Mouse (Mus musculus): Measurements from ENCODE around the gene Calr.

The Calr gene

GRCm38 (mm10) chr8:84814555-84815441, 31.9 kb downstream of the Calr start:
- peak overlapping the region; percentile 26; the same call in 1 of the 2 replicates for H3K4me3 ChIP-seq (replicated peaks; ENCODE audit: low read length)
- TF ChIP-seq POU5F1 (IDR thresholded peaks at IDR 0.05; ENCODE audit: borderline replicate concordance, low read length): no peak
- no peak for TF ChIP-seq CTCF (conservative IDR thresholded peaks at IDR 0.05; ENCODE audit: low read length)
- no peak for TF ChIP-seq NANOG (IDR thresholded peaks at IDR 0.05; ENCODE audit: borderline replicate concordance, low read length)
- H3K9me3 ChIP-seq (ENCODE audit: low read length): no peaks in the 10 kb centered on the region
- H3K4me1 ChIP-seq (replicated peaks; ENCODE audit: low read depth, low read length): peaks cover 30% of the 10 kb centered on the region
- peaks cover 35% of the 10 kb centered on the region for H3K27me3 ChIP-seq (ENCODE audit: insufficient read depth, low read length)
- H3K36me3 ChIP-seq (ENCODE audit: insufficient read depth, low read length): no peaks in the 10 kb centered on the region

DNA sequence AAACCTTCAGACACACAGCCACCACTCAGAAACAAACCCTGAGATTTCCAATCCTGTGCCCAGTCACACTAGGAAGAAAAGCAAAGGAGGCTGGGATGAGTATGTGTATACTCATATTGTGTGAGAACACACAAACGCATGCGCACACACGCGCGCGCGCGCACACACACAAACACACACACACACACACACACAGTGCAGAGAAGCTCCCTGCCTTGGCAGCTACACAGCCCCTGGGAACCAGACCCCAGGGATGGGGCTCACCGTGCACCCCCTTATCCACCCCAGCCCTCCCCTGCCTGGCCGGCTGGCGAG, 32.5 kb downstream of the Calr start:
- H3K9me3 ChIP-seq (ENCODE audit: low read length): no peaks in the 10 kb centered on the region
- H3K4me1 ChIP-seq (replicated peaks; ENCODE audit: low read depth, low read length): peaks cover 30% of the 10 kb centered on the region
- H3K27me3 ChIP-seq (ENCODE audit: insufficient read depth, low read length): peaks cover 39% of the 10 kb centered on the region
- TF ChIP-seq CTCF (conservative IDR thresholded peaks at IDR 0.05; ENCODE audit: low read length): no peak
- no peak for TF ChIP-seq NANOG (IDR thresholded peaks at IDR 0.05; ENCODE audit: borderline replicate concordance, low read length)
- TF ChIP-seq POU5F1 (IDR thresholded peaks at IDR 0.05; ENCODE audit: borderline replicate concordance, low read length): no peak
- no peak overlapping the region for H3K4me3 ChIP-seq (replicated peaks; ENCODE audit: low read length)
- no peaks in the 10 kb centered on the region for H3K36me3 ChIP-seq (ENCODE audit: insufficient read depth, low read length)

DNA sequence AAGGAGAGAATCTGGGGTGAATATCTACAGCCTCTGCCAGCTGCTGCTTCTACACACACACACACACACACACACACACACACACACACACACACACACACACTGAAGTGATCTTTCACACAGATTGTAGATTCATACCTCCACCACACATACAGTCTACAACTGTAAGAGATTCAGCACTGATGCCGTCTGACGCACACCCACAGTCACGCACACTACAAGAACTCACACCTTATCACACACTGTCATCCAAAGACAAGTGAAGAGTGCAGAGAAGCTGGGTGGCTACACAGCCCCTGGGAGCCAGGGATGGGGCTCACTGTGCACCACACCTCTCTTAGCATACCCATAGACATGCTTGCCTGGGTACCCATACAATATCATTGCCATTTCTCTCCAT, 32.9 kb downstream of the Calr start:
- no peaks in the 10 kb centered on the region for H3K9me3 ChIP-seq (ENCODE audit: low read length)
- H3K4me1 ChIP-seq (replicated peaks; ENCODE audit: low read depth, low read length): peaks cover 30% of the 10 kb centered on the region
- TF ChIP-seq CTCF (conservative IDR thresholded peaks at IDR 0.05; ENCODE audit: low read length): no peak
- TF ChIP-seq NANOG (IDR thresholded peaks at IDR 0.05; ENCODE audit: borderline replicate concordance, low read length): no peak
- no peak for TF ChIP-seq POU5F1 (IDR thresholded peaks at IDR 0.05; ENCODE audit: borderline replicate concordance, low read length)
- no peaks in the 10 kb centered on the region for H3K36me3 ChIP-seq (ENCODE audit: insufficient read depth, low read length)
- peaks cover 42% of the 10 kb centered on the region for H3K27me3 ChIP-seq (ENCODE audit: insufficient read depth, low read length)
- H3K4me3 ChIP-seq (replicated peaks; ENCODE audit: low read length): no peak overlapping the region

- no peaks in the 10 kb centered on the region for H3K36me3 ChIP-seq (ENCODE audit: insufficient read depth, low read length)
- no peak overlapping the region for H3K4me3 ChIP-seq (replicated peaks; ENCODE audit: low read length)
- peaks cover 46% of the 10 kb centered on the region for H3K27me3 ChIP-seq (ENCODE audit: insufficient read depth, low read length)
- peaks cover 30% of the 10 kb centered on the region for H3K4me1 ChIP-seq (replicated peaks; ENCODE audit: low read depth, low read length)
- no peaks in the 10 kb centered on the region for H3K9me3 ChIP-seq (ENCODE audit: low read length)
- TF ChIP-seq NANOG (IDR thresholded peaks at IDR 0.05; ENCODE audit: borderline replicate concordance, low read length) (no peak), POU5F1 (IDR thresholded peaks at IDR 0.05; ENCODE audit: borderline replicate concordance, low read length) (no peak), CTCF (conservative IDR thresholded peaks at IDR 0.05; ENCODE audit: low read length) (peak; percentile 74)
Measured at GRCm38 (mm10) chr8:84813059-84813458, 33.7 kb downstream of the Calr start.

- Histone ChIP-seq H3K36me3 (ENCODE audit: insufficient read depth, low read length) (no peaks in the 10 kb centered on the region), H3K27me3 (ENCODE audit: insufficient read depth, low read length) (peaks cover 50% of the 10 kb centered on the region), H3K4me1 (replicated peaks; ENCODE audit: low read depth, low read length) (peaks cover 26% of the 10 kb centered on the region), H3K4me3 (replicated peaks; ENCODE audit: low read length) (no peak overlapping the region), H3K9me3 (ENCODE audit: low read length) (no peaks in the 10 kb centered on the region)
- TF ChIP-seq NANOG (IDR thresholded peaks at IDR 0.05; ENCODE audit: borderline replicate concordance, low read length) (no peak), POU5F1 (IDR thresholded peaks at IDR 0.05; ENCODE audit: borderline replicate concordance, low read length) (no peak), CTCF (conservative IDR thresholded peaks at IDR 0.05; ENCODE audit: low read length) (no peak)
Measured at GRCm38 (mm10) chr8:84811303-84811702, 35.4 kb downstream of the Calr start.

- Histone ChIP-seq H3K27me3 (ENCODE audit: insufficient read depth, low read length) (peaks cover 48% of the 10 kb centered on the region), H3K9me3 (ENCODE audit: low read length) (peaks cover 3% of the 10 kb centered on the region; the same call in 1 of the 2 replicates), H3K4me3 (replicated peaks; ENCODE audit: low read length) (no peak overlapping the region), H3K36me3 (ENCODE audit: insufficient read depth, low read length) (no peaks in the 10 kb centered on the region), H3K4me1 (replicated peaks; ENCODE audit: low read depth, low read length) (peaks cover 21% of the 10 kb centered on the region)
- no peak for TF ChIP-seq POU5F1 (IDR thresholded peaks at IDR 0.05; ENCODE audit: borderline replicate concordance, low read length)
- no peak for TF ChIP-seq CTCF (conservative IDR thresholded peaks at IDR 0.05; ENCODE audit: low read length)
Measured at GRCm38 (mm10) chr8:84810896-84811295, 35.8 kb downstream of the Calr start.

DNA sequence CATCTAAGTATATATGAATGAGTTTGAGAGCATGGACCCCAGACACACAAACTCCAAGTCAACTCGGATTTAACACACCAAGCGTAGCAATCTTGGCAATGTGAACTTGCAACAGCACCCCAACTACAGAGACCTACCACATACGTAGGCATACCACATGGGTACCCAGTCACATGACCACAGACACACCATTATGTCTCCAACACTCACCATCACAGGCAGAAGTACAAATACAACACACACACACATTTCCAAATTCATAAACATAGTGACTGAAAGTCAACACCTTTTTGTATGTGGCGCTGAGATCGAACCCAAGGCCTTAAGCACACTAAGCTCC, 36.8 kb downstream of the Calr start:
- Histone ChIP-seq H3K9me3 (ENCODE audit: low read length) (peaks cover 3% of the 10 kb centered on the region; the same call in 1 of the 2 replicates), H3K4me1 (replicated peaks; ENCODE audit: low read depth, low read length) (peaks cover 13% of the 10 kb centered on the region), H3K4me3 (replicated peaks; ENCODE audit: low read length) (no peak overlapping the region), H3K27me3 (ENCODE audit: insufficient read depth, low read length) (peaks cover 57% of the 10 kb centered on the region), H3K36me3 (ENCODE audit: insufficient read depth, low read length) (no peaks in the 10 kb centered on the region)
- no peak for TF ChIP-seq POU5F1 (IDR thresholded peaks at IDR 0.05; ENCODE audit: borderline replicate concordance, low read length)
- TF ChIP-seq CTCF (conservative IDR thresholded peaks at IDR 0.05; ENCODE audit: low read length): no peak
- no peak for TF ChIP-seq NANOG (IDR thresholded peaks at IDR 0.05; ENCODE audit: borderline replicate concordance, low read length)

- H3K27me3 ChIP-seq (ENCODE audit: insufficient read depth, low read length): peaks cover 57% of the 10 kb centered on the region
- no peaks in the 10 kb centered on the region for H3K36me3 ChIP-seq (ENCODE audit: insufficient read depth, low read length)
- TF ChIP-seq NANOG (IDR thresholded peaks at IDR 0.05; ENCODE audit: borderline replicate concordance, low read length) (no peak), CTCF (conservative IDR thresholded peaks at IDR 0.05; ENCODE audit: low read length) (no peak)
- H3K4me3 ChIP-seq (replicated peaks; ENCODE audit: low read length): no peak overlapping the region
- H3K4me1 ChIP-seq (replicated peaks; ENCODE audit: low read depth, low read length): peaks cover 7% of the 10 kb centered on the region
- H3K9me3 ChIP-seq (ENCODE audit: low read length): peaks cover 3% of the 10 kb centered on the region; the same call in 1 of the 2 replicates
Measured at GRCm38 (mm10) chr8:84809109-84809940, 37.4 kb downstream of the Calr start.
